Mouse (Mus musculus) brain, embryonic 14.5 days (tissue): ENCODE data around the gene Gm3625.

Experiments
- CTCF ChIP-seq: fragments of 200-500 bp; IDR thresholded peaks from 2 replicates; pipeline ENCODE4 v1.5.1; 2012; ENCODE audit warnings: inconsistent platforms, mild to moderate bottlenecking, moderate library complexity, borderline replicate concordance; ENCODE audit not compliant: insufficient read depth, insufficient read length; ENCODE audit errors: extremely low read depth
- POLR2A ChIP-seq: fragments of 200-500 bp; IDR thresholded peaks from 2 replicates; pipeline ENCODE4 v1.6.1; 2012; ENCODE audit warnings: mild to moderate bottlenecking, inconsistent platforms, borderline replicate concordance; ENCODE audit not compliant: poor library complexity, insufficient read depth, insufficient read length, severe bottlenecking; ENCODE audit errors: extremely low read depth

- TF ChIP-seq CTCF (no peak), POLR2A (no peak)
Measured at GRCm38 (mm10) chr12:4593166-4593929, 621 bp upstream of the Gm3625 start.
